In genomic region chr2:18048453-18049075, GRCm38 (mm10) we compare ENCODE assay signal across 8 mouse cellular contexts. TPM values are rescaled to one million over a fixed set of nuclear protein-coding genes. Genes with fewer than 3 reads are reported as not detected.
DNase-seq lines count a peak whose midpoint lies in the region; ATAC-seq and TF ChIP-seq lines count a peak whose summit lies in the region.

Skida1 (minus strand) TSS chr2:18049051.

- intact Hi-C loops in left cerebral cortex, adult 2 months (cut with DNase I): loop anchor here (5.0 kb wide), 2 partner anchors 316 to 644 kb away; partner anchors contain the start of genes Nebl and Spag6
- intact Hi-C loops in left cerebral cortex, postnatal 36 days (cut with DNase I): no loop called here

- no peak for TF ChIP-seq CTCF in left cerebral cortex, adult 2 months (IDR thresholded peaks at IDR 0.05)

- H3K27ac ChIP-seq in left cerebral cortex, adult 2 months: peak within 1 kb of the TSS; percentile 98
- H3K27ac ChIP-seq in hindbrain, embryonic 11.5 days (ENCODE audit: low read depth, low read length): peak within 1 kb of the TSS; percentile 99
- H3K27ac ChIP-seq in limb, embryonic 13.5 days: peak within 1 kb of the TSS; percentile 100

- H3K9ac ChIP-seq in hindbrain, embryonic 11.5 days (ENCODE audit: low read depth, low read length): peak within 1 kb of the TSS; percentile 100
- H3K9ac ChIP-seq in limb, embryonic 13.5 days: peak within 1 kb of the TSS; percentile 100

- no peaks in the 10 kb centered on the region for H3K36me3 ChIP-seq in hindbrain, embryonic 11.5 days (ENCODE audit: control insufficient read depth, insufficient read depth, low read length)
- H3K36me3 ChIP-seq in limb, embryonic 13.5 days: no peaks in the 10 kb centered on the region

- H3K27me3 ChIP-seq in hindbrain, embryonic 11.5 days (ENCODE audit: control insufficient read depth, insufficient read depth, low read length): no peaks in the 10 kb centered on the region
- no peaks in the 10 kb centered on the region for H3K27me3 ChIP-seq in limb, embryonic 13.5 days

- peaks cover 6% of the 10 kb centered on the region for H3K4me1 ChIP-seq in hindbrain, embryonic 11.5 days (replicated peaks; ENCODE audit: control insufficient read depth, insufficient read depth, low read length)
- peaks cover 39% of the 10 kb centered on the region for H3K4me1 ChIP-seq in limb, embryonic 13.5 days

- no peak for DNase-seq in left cerebral cortex, adult 2 months (ENCODE audit: extremely low spot score in 1 of 2, low spot score in 2 of 2)
- DNase-seq in left cerebral cortex, postnatal 36 days (ENCODE audit: low spot score in 2 of 2): no peak
- DNase-seq in embryo, embryonic 11 days: peak; percentile 87
- peak; percentile 78 for DNase-seq in hindbrain, embryonic 11.5 days (ENCODE audit: low spot score)
- DNase-seq in retina, embryonic 14.5 days (ENCODE audit: low spot score): peak; percentile 76
- DNase-seq in urinary bladder, adult 2 months (ENCODE audit: low spot score): no peak
- DNase-seq in right cerebral cortex, adult 2 months (ENCODE audit: low spot score in 2 of 2): no peak

- H3K4me3 ChIP-seq in left cerebral cortex, adult 2 months: peak within 1 kb of the TSS; percentile 63
- H3K4me3 ChIP-seq in hindbrain, embryonic 11.5 days (ENCODE audit: low read depth, low read length): peak within 1 kb of the TSS; percentile 93
- H3K4me3 ChIP-seq in limb, embryonic 13.5 days: peak within 1 kb of the TSS; percentile 98

- peak within 1 kb of the TSS; percentile 82 for H3K4me2 ChIP-seq in hindbrain, embryonic 11.5 days (replicated peaks; ENCODE audit: low read depth, low read length)
- peak within 1 kb of the TSS; percentile 88 for H3K4me2 ChIP-seq in limb, embryonic 13.5 days (replicated peaks)

- H3K9me3 ChIP-seq in hindbrain, embryonic 11.5 days (ENCODE audit: control insufficient read depth, low read length): no peaks in the 10 kb centered on the region
- H3K9me3 ChIP-seq in limb, embryonic 13.5 days: no peaks in the 10 kb centered on the region

- WGBS in hindbrain, embryonic 11.5 days: under 1% methylated on average over 17 of the region's 17 CpGs
- WGBS in limb, embryonic 13.5 days: 0% methylated on average over 17 of the region's 17 CpGs

- peak; percentile 79 for ATAC-seq in hindbrain, embryonic 11.5 days (ENCODE audit: low FRiP score)
- peak; percentile 42 for ATAC-seq in limb, embryonic 13.5 days (ENCODE audit: low FRiP score, low read depth)

RNA-seq across cellular contexts. Expression of gene Skida1, which starts in this region (rescaled TPM):
- 1 to 10 TPM; 7.4 to 8.0 TPM for total RNA-seq in left cerebral cortex, adult 2 months (2021)
- 10 to 100 TPM in 1 of 2 experiments, 1 to 10 TPM in 1; 8.8 to 10.0 TPM for total RNA-seq in left cerebral cortex, postnatal 36 days (2021)
- 19.6 and 20.1 TPM in 2 replicates for polyA plus RNA-seq in hindbrain, embryonic 11.5 days (2014; fragmentation: Nextera tagmentation; extraction: Ambion mirVana)
- polyA plus RNA-seq in limb, embryonic 13.5 days (2015; fragmentation: Nextera tagmentation; extraction: Ambion mirVana): 12.2 and 14.9 TPM in 2 replicates
- 3.4 and 4.9 TPM in 2 replicates for polyA plus RNA-seq in urinary bladder, adult 2 months (2012; rRNA removed)

Comparison
In these comparisons a context has a peak if more than half of its experiments do, and no peak if none do; other contexts are left out.
1. DNase-seq: peak in embryo, embryonic 11 days (single experiment), hindbrain, embryonic 11.5 days (single experiment) and retina, embryonic 14.5 days (single experiment); none in left cerebral cortex, adult 2 months (0 of 2), left cerebral cortex, postnatal 36 days (0 of 2), urinary bladder, adult 2 months (single experiment) and right cerebral cortex, adult 2 months (0 of 2).
2. Peak in every context shown above with its lines, with median percentiles within 50 percentile points of each other: H3K27ac ChIP-seq and H3K4me3 ChIP-seq.